Mouse (Mus musculus) liver, embryonic 15.5 days (tissue): ENCODE data around the gene Wfdc9. TPM values are rescaled to one million over a fixed set of nuclear protein-coding genes. Genes with fewer than 3 reads are reported as not detected.
"Not testable (repeated sequence)": the region's sequence is repeated elsewhere in the genome, so short reads cannot be mapped to it uniquely, and the experiment has no call there.

ENCODE experiments used
- ATAC-seq: fragments of 200-750 bp; cut with Nextera tagmentation; 2 replicates; pipeline ENCODE4 v1.8.0; 2017; ENCODE audit warnings: moderate number of reproducible peaks, mild to moderate bottlenecking, moderate library complexity; ENCODE audit not compliant: insufficient read depth
- H3K27ac ChIP-seq: fragments of 300-500 bp; sonication (generic); replicated peaks from 2 replicates; pipeline ENCODE4 v1.5.1; 2015; ENCODE audit warnings: mild to moderate bottlenecking, inconsistent platforms
- H3K27me3 ChIP-seq: fragments of 300-500 bp; sonication (generic); 2 replicates; pipeline ENCODE4 v1.6.1; 2015; ENCODE audit warnings: mild to moderate bottlenecking, inconsistent platforms
- H3K36me3 ChIP-seq: fragments of 300-500 bp; sonication (generic); replicated peaks from 2 replicates; pipeline ENCODE4 v1.6.1; 2015; ENCODE audit warnings: moderate library complexity, mild to moderate bottlenecking, inconsistent platforms
- H3K4me1 ChIP-seq: fragments of 300-500 bp; sonication (generic); replicated peaks from 2 replicates; pipeline ENCODE4 v1.6.1; 2015; ENCODE audit warnings: inconsistent platforms
- H3K4me2 ChIP-seq: fragments of 300-500 bp; sonication (generic); 2 replicates; pipeline ENCODE4 v1.6.1; 2015; ENCODE audit warnings: moderate library complexity, mild to moderate bottlenecking, inconsistent platforms
- H3K4me3 ChIP-seq: fragments of 300-500 bp; sonication (generic); replicated peaks from 2 replicates; pipeline ENCODE4 v1.5.1; 2015; ENCODE audit warnings: mild to moderate bottlenecking, inconsistent platforms
- H3K9ac ChIP-seq: fragments of 300-500 bp; sonication (generic); 2 replicates; pipeline ENCODE4 v1.6.1; 2015; ENCODE audit warnings: moderate library complexity, mild to moderate bottlenecking, inconsistent platforms
- H3K9me3 ChIP-seq: fragments of 300-500 bp; sonication (generic); replicated peaks from 2 replicates; pipeline ENCODE4 v1.6.1; 2016; ENCODE audit warnings: inconsistent platforms
- WGBS: fragments of 180-500 bp; shearing (Covaris S2); methylation state at CpG from one replicate; pipeline ENCODE4 v1.1.7; 2015; ENCODE audit warnings: mixed read lengths; ENCODE audit not compliant: insufficient replicate concordance; 5-methylcytosine and 5-hydroxymethylcytosine counted together
- polyA plus RNA-seq: library from polyadenylated mRNA; unstranded; fragments of >200 nt; fragmentation: Nextera tagmentation; extraction: Ambion mirVana; gene quantifications from 2 replicates; pipeline ENCODE4 v1.2.1, GENCODE M21; 2015

The Wfdc9 gene
- polyA plus RNA-seq, 1 experiment from 2014 or later: not detected

DNA sequence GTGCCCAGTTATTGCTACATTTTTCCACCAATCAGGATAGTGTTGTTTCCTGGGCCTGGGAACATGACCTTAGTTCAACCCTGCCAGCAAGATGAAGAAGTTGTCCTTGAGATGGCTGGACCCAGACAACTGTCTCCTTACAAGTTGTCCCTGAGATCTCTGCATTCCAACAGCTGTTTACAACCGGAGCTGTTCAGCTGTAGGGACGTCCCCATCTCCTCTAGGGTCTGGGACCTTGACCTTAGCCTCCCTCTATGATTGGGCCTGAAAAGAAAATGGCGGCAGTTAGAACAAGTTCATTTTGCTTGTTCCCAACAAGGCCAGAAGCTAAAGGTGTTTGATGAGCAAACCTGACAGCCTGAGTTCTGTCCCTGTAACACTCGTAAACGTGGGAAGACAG is 37.3 kb downstream of the Wfdc9 start:
- ATAC-seq: no peak
- H3K4me3 ChIP-seq: no peak overlapping the region
- no peaks in the 10 kb centered on the region for H3K36me3 ChIP-seq
- H3K4me2 ChIP-seq: no peak overlapping the region
- no peaks in the 10 kb centered on the region for H3K9me3 ChIP-seq
- WGBS: 61% methylated on average over 5 of the region's 5 CpGs
- no peaks in the 10 kb centered on the region for H3K27me3 ChIP-seq
- H3K27ac ChIP-seq: no peak overlapping the region
- H3K9ac ChIP-seq: no peak overlapping the region
- no peaks in the 10 kb centered on the region for H3K4me1 ChIP-seq

DNA sequence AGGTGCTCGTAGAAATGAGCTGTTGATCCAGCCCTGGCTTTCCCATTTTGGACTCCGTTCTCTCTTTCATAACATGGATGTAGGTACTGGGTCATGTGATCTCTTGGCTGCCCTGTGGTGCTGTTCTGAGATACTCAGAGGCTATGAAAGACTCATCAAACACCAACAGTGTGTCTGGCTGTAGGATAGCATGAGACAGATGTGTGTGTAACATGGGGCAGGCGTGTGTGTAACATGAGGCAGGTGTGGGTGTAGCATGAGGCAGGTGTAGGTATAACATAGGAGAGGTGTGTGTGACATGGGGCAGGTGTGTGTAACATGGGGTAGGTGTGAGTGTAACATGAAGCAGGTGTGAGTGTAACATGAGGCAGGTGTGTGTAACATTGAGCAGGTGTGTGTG is 41.0 kb downstream of the Wfdc9 start:
- H3K4me1 ChIP-seq: no peaks in the 10 kb centered on the region
- no peaks in the 10 kb centered on the region for H3K9me3 ChIP-seq
- H3K4me2 ChIP-seq: no peak overlapping the region
- no peaks in the 10 kb centered on the region for H3K36me3 ChIP-seq
- no peak overlapping the region for H3K9ac ChIP-seq
- WGBS: 56% methylated on average over 3 of the region's 3 CpGs
- no peak overlapping the region for H3K4me3 ChIP-seq
- ATAC-seq: no peak
- H3K27ac ChIP-seq: no peak overlapping the region
- no peaks in the 10 kb centered on the region for H3K27me3 ChIP-seq

GRCm38 (mm10) chr2:164613471-164613870 is 42.9 kb downstream of the Wfdc9 start, which contains the start of the genes Wfdc6b and Wfdc8:
Gene Wfdc6b, plus strand, starts transcription at chr2:164613522.
Gene Wfdc8, minus strand, starts transcription at chr2:164613626.
- H3K4me2 ChIP-seq: not testable (repeated sequence)
- WGBS: 54% methylated on average over 8 of the region's 8 CpGs

DNA sequence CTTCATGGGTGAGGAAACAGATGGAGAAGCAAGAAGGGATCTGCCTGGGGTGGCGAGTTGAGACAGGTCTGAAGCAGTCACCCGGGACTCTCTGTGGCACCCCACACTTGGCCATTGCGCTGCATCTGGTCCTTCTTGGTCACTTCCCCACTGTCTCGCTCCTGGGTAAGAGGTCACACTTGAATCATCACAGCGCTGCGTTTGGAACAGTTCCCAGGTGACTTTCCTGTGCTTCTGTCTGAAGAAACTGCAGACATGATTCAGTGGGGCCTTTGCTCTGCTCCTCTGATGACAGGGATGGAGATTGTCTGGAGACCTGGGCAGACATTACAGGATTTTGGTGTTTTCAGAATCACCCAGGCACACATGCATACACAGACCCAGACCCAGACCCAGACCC is 47.6 kb downstream of the Wfdc9 start:
- Histone ChIP-seq H3K9me3 (no peaks in the 10 kb centered on the region), H3K9ac (no peak overlapping the region), H3K27ac (no peak overlapping the region), H3K36me3 (no peaks in the 10 kb centered on the region), H3K27me3 (no peaks in the 10 kb centered on the region), H3K4me3 (no peak overlapping the region), H3K4me1 (no peaks in the 10 kb centered on the region), H3K4me2 (no peak overlapping the region)
- no peak for ATAC-seq
- WGBS: 61% methylated on average over 6 of the region's 6 CpGs

More at GRCm38 (mm10) chr2:164613471-164613870, 42.9 kb downstream of the Wfdc9 start, which contains the start of the genes Wfdc6b and Wfdc8:
- H3K27ac ChIP-seq, H3K9me3 ChIP-seq, H3K4me3 ChIP-seq, H3K4me1 ChIP-seq, ATAC-seq, H3K9ac ChIP-seq, H3K36me3 ChIP-seq, H3K27me3 ChIP-seq: not testable (repeated sequence)

- no peak for ATAC-seq
- Histone ChIP-seq H3K36me3 (no peaks in the 10 kb centered on the region), H3K4me2 (no peak overlapping the region), H3K9ac (no peak overlapping the region), H3K27ac (no peak overlapping the region), H3K27me3 (no peaks in the 10 kb centered on the region), H3K9me3 (no peaks in the 10 kb centered on the region), H3K4me3 (no peak overlapping the region), H3K4me1 (no peaks in the 10 kb centered on the region)
- WGBS: 69% methylated on average over 8 of the region's 8 CpGs
Observed at GRCm38 (mm10) chr2:164604411-164604810, 52.0 kb downstream of the Wfdc9 start.

DNA sequence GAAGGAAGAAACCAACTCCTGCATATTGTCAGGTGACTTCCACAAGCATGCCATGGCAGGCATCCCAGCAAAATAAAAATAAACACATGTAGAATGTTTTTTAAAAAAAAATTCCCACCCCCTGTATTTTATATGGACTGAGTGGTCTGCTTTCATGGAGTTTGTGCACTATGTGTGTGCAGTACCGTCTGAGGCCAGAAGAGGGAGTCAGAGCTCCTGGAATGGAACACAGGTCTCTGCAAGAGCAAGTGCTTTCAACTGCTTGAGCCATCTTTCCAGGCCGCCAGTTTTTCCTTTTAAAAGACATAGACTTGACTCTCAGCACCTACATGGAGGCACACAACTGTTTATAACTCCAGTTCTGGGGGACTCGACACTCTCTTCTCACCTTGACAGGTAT is 52.9 kb downstream of the Wfdc9 start:
- Histone ChIP-seq H3K36me3 (no peaks in the 10 kb centered on the region), H3K27me3 (no peaks in the 10 kb centered on the region), H3K4me1 (no peaks in the 10 kb centered on the region), H3K9me3 (no peaks in the 10 kb centered on the region), H3K9ac (no peak overlapping the region), H3K27ac (no peak overlapping the region), H3K4me2 (no peak overlapping the region), H3K4me3 (no peak overlapping the region)
- no peak for ATAC-seq
- 61% methylated on average over 3 of the region's 3 CpGs for WGBS

DNA sequence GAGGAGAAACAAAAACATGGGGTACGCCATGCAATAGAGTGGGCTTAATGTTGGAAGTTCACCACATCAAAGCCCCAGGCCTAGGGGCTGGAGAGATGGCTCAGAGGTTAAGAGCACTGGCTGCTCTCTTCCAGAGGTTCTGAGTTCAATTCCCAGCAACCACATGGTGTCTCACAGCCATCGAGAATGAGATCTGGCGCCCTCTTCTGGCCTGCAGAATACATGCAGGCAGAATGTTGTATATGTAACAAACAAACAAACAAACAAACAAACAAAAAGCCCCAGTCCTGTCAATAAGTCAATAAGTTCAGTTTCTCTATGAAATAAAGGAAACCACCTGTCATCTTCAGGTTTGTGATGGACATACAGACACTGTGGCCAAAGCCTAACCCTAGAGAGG is 56.2 kb downstream of the Wfdc9 start:
- Histone ChIP-seq H3K27me3 (no peaks in the 10 kb centered on the region), H3K36me3 (no peaks in the 10 kb centered on the region), H3K9me3 (no peaks in the 10 kb centered on the region), H3K9ac (no peak overlapping the region), H3K4me3 (no peak overlapping the region), H3K4me1 (no peaks in the 10 kb centered on the region), H3K4me2 (no peak overlapping the region), H3K27ac (no peak overlapping the region)
- WGBS: 49% methylated on average over 3 of the region's 3 CpGs
- no peak for ATAC-seq

Other genes with a start within 250 kb of the Wfdc9 start
- 55.0 and 63.3 TPM in 2 replicates for gene Sdc4, start 212.7 kb downstream of the Wfdc9 start, polyA plus RNA-seq
- 27.1 and 29.7 TPM in 2 replicates for gene Sys1, start 199.6 kb downstream of the Wfdc9 start, polyA plus RNA-seq
- 5.0 TPM in 1 of 2 replicates, not detected in the other for gene Gm20458, start 195.6 kb downstream of the Wfdc9 start, polyA plus RNA-seq
- not detected in 2 replicates for gene Trp53tg5, start 182.9 kb downstream of the Wfdc9 start, polyA plus RNA-seq
- 2.2 and 6.2 TPM in 2 replicates for gene Dbndd2, start 170.5 kb downstream of the Wfdc9 start, polyA plus RNA-seq
- gene Pigt, start 159.1 kb downstream of the Wfdc9 start, polyA plus RNA-seq: 23.6 and 25.9 TPM in 2 replicates
- gene Wfdc2, start 94.2 kb downstream of the Wfdc9 start, polyA plus RNA-seq: 1.7 TPM in 2 replicates
- not detected in 2 replicates for gene Spint3, start 83.1 kb downstream of the Wfdc9 start, polyA plus RNA-seq
- not detected in 2 replicates for gene Wfdc6a, start 71.1 kb downstream of the Wfdc9 start, polyA plus RNA-seq
- gene Eppin, start 63.0 kb downstream of the Wfdc9 start, polyA plus RNA-seq: not detected in 2 replicates
- not detected in 2 replicates for gene Wfdc6b, start 43.1 kb downstream of the Wfdc9 start, polyA plus RNA-seq
- not detected in 2 replicates for gene Wfdc8, start 43.0 kb downstream of the Wfdc9 start, polyA plus RNA-seq
- not detected in 2 replicates for gene Wfdc16, start 17.8 kb downstream of the Wfdc9 start, polyA plus RNA-seq
- gene Wfdc10, start 537 bp downstream of the Wfdc9 start, polyA plus RNA-seq: not detected in 2 replicates
- not detected in 2 replicates for gene Wfdc11, start 17.5 kb upstream of the Wfdc9 start, polyA plus RNA-seq
- gene Wfdc13, start 28.5 kb upstream of the Wfdc9 start, polyA plus RNA-seq: not detected in 2 replicates
- not detected in 2 replicates for gene Spint4, start 41.9 kb upstream of the Wfdc9 start, polyA plus RNA-seq
- not detected in 2 replicates for gene Spint5, start 58.7 kb upstream of the Wfdc9 start, polyA plus RNA-seq
- 2.3 and 2.4 TPM in 2 replicates for gene Wfdc3, start 89.3 kb upstream of the Wfdc9 start, polyA plus RNA-seq
- gene Dnttip1, start 89.4 kb upstream of the Wfdc9 start, polyA plus RNA-seq: 40.5 and 41.1 TPM in 2 replicates
- gene Ube2c, start 113.3 kb upstream of the Wfdc9 start, polyA plus RNA-seq: 682 and 720 TPM in 2 replicates
- gene Tnnc2, start 123.4 kb upstream of the Wfdc9 start, polyA plus RNA-seq: 27.2 and 51.1 TPM in 2 replicates
- gene Snx21, start 129.2 kb upstream of the Wfdc9 start, polyA plus RNA-seq: 5.6 and 7.9 TPM in 2 replicates
- 20.3 and 21.3 TPM in 2 replicates for gene Acot8, start 148.3 kb upstream of the Wfdc9 start, polyA plus RNA-seq
- gene Zswim3, start 148.5 kb upstream of the Wfdc9 start, polyA plus RNA-seq: 4.3 and 5.5 TPM in 2 replicates
- gene Zswim1, start 166.1 kb upstream of the Wfdc9 start, polyA plus RNA-seq: 4.4 TPM in 2 replicates
- not detected in 2 replicates for gene Spata25, start 172.0 kb upstream of the Wfdc9 start, polyA plus RNA-seq
- 75.4 and 81.1 TPM in 2 replicates for gene Ctsa, start 176.3 kb upstream of the Wfdc9 start, polyA plus RNA-seq
- 1.5 and 2.5 TPM in 2 replicates for gene Neurl2, start 176.9 kb upstream of the Wfdc9 start, polyA plus RNA-seq
- 17.8 and 23.5 TPM in 2 replicates for gene Pltp, start 201.1 kb upstream of the Wfdc9 start, polyA plus RNA-seq
- gene Pcif1, start 222.7 kb upstream of the Wfdc9 start, polyA plus RNA-seq: 38.3 and 40.7 TPM in 2 replicates